Mouse (Mus musculus) T-helper 2 cell (primary cell): ENCODE measurements around the gene Nat8f5.
"Not testable (repeated sequence)": the region's sequence is repeated elsewhere in the genome, so short reads cannot be mapped to it uniquely, and the experiment has no call there.

ENCODE experiments used
- in situ Hi-C: fragments of 300-600 bp; cut with MboI, MseI; formaldehyde crosslinking; loops from one replicate; pipeline ENCODE4 v1.15.1; 2025; ENCODE audit warnings: high pct_unique_total_duplicates

The Nat8f5 gene

DNA sequence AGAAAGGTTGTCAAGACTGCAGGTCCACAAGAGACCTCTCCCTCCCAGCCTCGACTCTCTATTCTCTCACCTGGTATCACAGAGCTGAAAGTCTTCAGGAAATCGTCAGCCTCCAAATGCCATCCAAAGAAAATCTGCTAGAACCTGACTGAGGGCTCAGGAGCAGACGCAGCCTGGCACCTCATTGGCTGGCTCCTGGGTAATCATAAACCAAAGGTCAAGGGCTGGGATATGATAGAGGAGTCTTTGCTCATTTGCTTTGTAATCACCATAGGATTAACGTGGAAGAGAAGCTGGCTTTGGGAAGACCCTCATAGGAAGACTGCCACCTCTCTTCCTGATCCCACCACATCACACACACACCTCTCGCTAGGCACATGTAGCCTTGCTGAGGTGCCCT lies at the start of gene Nat8f5, which contains the start of gene Nat8f6:
Gene Nat8f5, minus strand, starts transcription at position 136 of the 400 bp plus-strand sequence.
Gene Nat8f6, minus strand, starts transcription at position 118 of the 400 bp plus-strand sequence.
- in situ Hi-C loops = no loop called here

GRCm38 (mm10) chr6:85869006-85869405 lies 48.2 kb upstream of the Nat8f5 start, which contains the start of gene Nat8f2:
Nat8f2 (minus strand) TSS chr6:85869158.
- in situ Hi-C loops = not testable (repeated sequence)

DNA sequence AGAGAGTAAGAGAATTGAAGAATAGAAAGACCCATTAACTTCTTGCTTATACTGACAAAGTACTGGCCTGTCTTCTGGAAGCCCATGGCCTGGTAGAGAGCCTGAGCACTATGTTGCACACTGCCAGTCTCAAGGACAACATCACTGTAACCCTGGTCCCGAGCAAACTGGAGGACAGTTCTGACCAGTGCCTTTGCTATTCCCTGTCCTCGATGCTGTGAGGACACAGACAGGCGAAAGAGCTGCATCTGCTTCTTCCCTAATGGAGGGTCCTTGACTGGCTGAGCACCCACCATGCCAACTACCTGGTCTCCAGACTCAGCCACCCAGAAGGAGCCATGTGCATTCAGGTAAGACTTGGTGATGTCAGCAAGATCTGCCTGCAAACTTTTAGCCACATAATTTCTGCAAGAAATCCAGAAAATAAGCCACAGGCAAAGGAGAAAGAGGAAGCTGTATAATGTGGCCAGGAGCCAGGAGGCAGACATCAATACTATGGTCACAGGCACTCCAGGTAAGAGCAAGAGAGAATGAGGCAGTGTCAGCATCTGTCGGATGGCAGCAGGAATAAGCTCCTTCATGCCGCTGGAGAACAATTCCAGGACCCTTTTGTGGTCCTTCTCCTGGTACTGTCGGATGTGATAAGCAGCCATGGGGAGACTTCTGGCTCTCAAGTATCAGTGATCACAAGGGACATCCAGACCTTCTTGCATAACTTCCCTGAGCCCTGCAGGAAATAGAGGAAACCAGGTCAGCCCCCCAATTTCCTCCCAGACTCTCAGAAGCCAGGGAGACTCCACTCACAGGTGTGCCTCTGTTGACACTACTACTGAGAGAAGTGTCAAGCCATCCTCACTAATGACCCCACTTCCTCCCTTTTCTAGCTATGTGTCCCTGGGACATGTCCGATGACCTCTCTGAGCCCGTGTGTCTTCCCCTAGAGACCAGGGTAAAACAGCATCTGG lies 47.2 kb upstream of the Nat8f5 start:
- in situ Hi-C loops = no loop called here

- in situ Hi-C loops = not testable (repeated sequence)
Measured at GRCm38 (mm10) chr6:85866995-85867394, 46.2 kb upstream of the Nat8f5 start.

DNA sequence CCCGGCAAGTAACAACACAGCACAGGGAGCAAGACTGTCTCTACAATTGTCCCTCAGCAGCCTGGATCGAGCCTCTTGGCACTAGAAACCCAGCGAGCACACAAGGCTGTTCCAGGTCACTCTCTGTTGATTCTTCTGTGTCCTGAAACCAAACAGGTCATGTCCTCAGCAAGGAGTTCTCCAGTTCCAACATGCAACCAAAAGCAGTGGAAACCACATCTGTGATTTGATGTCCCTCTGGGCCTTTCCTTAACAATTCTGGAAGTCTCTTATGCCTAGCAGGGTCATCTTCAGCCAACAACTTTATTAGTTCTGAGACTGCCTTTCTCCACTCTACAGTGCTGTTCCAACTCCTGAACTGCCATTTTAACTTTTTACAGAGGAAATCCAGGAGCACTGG lies 45.4 kb upstream of the Nat8f5 start:
- in situ Hi-C loops = not testable (repeated sequence)

DNA sequence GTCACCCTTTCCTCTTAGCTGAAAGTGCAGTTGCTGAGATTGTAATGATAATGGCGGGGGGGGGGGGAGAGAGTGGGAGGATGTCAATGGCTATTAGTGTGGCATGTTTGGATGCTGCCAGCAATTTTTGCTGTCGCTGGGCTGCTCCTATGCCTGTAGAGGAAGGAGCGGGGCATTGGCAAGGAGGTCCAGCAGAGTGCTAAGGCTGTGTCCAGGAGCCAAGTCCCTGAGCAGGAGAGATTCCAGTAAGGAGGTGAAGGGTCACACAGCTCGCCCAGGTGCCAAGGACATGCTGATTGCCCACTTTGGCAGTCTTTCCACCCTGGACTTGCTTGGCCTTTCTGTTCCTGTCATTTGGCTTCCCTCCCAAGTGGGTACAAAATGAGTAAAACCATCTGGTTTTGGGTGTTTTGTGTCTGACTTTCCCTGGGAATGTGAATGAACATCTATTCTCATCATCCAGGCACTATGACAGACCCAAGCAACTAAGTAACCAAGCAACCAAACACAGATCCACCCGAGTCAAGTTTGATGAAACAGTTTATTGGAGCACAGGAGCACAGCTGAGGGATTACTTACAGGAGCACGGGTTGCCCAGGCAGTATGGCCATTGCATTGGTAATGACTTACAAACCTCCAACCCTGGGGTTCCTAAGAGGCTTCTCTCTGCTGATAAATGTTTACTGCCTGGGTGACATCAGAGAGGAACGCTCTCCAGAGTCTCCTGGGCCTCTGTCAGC lies 44.3 kb upstream of the Nat8f5 start:
- in situ Hi-C loops = not testable (repeated sequence)

DNA sequence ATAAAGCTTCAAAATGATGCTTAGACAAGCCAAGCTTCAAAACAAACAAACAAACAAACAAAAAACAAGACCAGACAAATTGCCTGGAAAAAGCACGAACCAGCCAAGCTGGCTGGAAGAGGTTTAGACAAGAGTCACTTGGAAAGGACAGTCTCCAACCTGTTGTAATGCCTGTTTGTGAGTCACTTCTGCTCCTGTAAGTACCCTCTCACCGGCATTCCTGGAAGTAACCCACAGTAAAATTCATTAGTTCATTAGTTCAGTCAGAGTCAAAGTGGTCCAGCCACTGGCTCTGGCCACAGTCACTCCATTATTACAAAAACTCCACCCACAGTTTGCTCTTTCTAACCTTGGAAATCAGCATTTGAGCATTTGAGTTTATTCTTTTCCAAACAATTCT lies 43.1 kb upstream of the Nat8f5 start:
- in situ Hi-C loops = no loop called here

- in situ Hi-C loops = no loop called here
Measured at GRCm38 (mm10) chr6:85863136-85863535, 42.4 kb upstream of the Nat8f5 start.

DNA sequence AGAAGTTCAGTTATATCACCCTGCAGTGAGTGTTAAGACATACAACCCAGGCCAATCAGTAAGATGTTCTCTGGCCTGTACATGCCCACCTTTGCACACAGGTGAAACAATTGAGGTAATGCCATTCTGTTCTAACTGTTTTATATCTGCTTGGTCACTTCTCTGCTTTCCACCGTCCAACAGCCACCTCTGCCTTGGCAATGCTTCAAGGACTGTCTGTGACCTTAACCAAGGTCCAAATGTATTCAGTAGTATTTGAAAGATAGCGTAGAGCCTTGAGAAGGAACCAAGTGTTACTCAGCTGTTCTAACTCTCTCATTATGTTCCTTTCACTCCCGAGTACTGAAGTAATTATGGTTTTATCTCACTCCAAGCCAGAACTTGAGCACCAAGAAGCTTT lies 41.8 kb upstream of the Nat8f5 start:
- in situ Hi-C loops = no loop called here

GRCm38 (mm10) chr6:85861247-85861646 lies 40.5 kb upstream of the Nat8f5 start:
- in situ Hi-C loops = no loop called here

DNA sequence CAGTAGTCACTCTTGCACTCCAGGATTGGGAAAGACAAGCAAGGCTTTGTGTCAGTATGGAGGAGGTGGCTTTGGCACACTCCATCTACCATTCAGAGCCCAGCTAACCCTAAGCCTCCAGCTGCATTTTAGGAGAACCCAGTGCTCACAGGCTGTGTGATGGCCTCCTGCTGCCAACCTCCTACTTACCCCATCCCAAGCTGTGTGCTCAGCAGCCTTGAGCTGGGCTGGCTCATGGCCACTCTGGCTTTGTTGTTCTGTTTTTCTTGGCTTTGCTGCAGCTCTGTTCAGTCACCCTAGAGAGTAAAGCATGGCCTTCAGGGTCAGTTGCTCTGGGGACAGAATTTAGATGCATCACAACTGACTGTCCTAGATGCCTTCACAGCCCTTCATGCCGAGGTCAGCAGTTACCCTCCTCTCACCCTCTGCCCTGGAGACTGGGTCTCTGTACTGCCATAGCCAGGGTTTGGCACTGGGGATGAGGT lies 35.5 kb upstream of the Nat8f5 start:
- in situ Hi-C loops = no loop called here

DNA sequence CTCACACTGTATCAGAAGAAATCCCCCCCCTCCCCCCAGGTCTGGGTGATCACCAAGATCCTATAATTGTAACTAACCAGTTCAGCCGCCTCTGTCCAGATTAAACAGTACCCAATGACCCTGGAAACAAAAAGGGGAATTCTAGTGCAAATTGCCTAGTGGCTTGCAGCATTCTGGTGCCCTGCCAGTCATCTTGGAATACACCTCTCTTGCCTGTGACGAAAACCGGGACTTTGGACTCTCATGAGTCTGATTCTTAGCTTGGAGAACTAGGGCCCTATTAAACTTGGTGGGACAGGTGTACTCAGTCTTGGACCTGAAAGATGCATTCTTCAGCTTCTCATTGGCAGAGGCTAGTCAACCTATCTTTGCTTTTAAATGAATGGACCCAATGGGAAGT lies 32.7 kb upstream of the Nat8f5 start:
- in situ Hi-C loops = no loop called here

DNA sequence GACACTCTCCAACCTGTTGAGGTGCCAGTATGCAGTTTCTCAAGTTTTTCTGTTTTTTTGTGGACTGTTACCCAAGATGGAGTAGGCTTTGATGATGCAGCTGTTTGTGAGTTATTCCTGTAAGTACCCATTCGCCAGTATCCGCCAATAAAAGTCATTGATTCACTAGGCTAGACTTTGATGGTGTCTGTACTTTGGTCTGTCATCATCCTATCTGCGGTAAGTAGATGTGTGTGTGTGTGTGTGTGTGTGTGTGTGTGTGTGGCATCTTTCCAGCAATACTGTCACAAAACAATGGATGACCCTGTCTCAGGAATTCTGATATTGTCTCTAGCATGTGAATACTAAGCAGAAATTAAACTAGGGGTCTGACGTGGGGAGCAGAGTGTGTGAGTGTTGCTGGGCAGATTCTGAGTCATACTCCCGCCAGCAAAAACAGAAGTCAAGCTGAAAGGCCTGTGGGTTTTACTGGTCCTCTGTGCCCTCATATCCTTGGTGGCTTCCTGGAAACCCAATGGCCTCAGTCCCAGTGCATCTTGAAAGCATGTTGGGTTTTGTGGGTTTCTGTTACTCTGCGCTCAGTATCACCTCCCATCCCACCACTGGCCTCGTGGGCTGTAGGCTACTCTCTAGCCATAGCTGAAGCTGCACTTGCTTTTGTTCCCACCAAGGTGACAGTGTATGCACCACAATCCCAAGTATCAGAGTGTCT lies 30.4 kb upstream of the Nat8f5 start:
- in situ Hi-C loops = no loop called here

- in situ Hi-C loops = no loop called here
Measured at GRCm38 (mm10) chr6:85849240-85849639, 28.5 kb upstream of the Nat8f5 start.

GRCm38 (mm10) chr6:85848140-85848539 lies 27.4 kb upstream of the Nat8f5 start:
- in situ Hi-C loops = no loop called here

- in situ Hi-C loops = no loop called here
Measured at GRCm38 (mm10) chr6:85846921-85847320, 26.1 kb upstream of the Nat8f5 start.

DNA sequence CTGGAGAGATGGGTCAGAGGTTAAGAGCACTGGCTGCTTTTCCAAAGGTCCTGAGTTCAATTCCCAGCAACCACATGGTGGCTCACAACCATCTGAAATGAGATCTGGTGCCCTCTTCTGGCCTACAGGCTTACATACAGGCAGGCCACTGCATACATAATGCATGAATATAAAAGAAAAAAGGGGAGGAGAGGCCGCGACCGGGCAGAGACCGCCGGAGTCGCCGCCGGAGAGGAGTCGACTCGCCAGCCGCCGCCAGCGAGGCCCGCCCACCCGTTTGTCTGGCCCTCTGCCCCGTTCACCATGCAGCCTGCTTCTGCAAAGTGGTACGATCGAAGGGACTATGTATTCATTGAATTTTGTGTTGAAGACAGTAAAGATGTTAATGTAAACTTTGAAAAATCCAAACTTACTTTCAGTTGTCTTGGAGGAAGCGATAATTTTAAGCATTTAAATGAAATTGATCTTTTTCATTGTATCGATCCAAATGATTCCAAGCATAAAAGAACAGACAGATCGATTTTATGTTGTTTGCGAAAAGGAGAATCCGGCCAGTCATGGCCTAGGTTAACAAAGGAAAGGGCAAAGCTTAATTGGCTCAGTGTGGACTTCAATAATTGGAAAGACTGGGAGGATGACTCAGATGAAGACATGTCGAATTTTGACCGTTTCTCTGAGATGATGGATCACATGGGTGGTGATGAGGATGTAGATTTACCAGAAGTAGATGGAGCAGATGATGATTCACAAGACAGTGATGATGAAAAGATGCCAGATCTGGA lies 23.1 kb upstream of the Nat8f5 start:
- in situ Hi-C loops = not testable (repeated sequence)

DNA sequence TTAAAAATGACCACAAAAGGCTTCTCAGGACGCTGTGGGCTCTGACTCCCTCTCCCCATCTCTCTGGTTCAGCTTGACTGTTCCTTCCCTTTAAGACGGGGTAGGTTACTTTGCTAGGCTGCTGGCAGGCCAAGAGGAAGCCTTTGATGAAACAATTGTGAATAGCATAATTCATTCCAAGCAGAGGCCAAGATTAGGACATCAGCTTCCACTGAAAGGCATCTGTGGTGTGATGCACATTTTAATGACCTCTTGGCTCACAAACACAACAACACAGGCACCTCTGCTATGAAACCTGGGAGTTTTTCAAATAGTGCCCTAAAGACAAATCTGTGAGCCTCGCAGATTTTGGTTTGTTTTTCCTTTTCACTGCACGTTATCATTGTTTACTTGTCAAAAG lies 19.2 kb upstream of the Nat8f5 start:
- in situ Hi-C loops = loop anchor here (10.0 kb wide), 1 partner anchor 175 kb away; the partner anchor contains the start of gene Figla

DNA sequence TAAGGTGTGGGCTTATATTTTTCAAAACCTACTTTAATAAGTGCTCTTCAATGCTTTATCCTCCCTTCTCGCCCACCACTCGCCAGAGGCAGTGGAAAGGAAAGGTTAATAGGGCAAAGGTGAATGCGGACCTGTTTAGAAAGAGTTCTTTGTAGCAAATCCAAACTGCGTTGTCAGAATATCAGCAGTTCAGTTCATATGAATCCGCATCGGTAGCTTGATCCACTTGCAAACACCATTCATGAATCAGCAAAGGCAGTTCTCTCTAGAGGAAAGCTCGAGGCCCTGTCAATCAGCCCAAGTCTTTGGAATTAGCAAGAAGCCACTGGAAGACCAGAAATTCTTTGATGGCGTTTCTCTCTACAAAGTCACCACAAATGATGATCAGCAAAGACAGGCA lies 17.9 kb upstream of the Nat8f5 start:
- in situ Hi-C loops = loop anchor here (10.0 kb wide), 1 partner anchor 176 kb away; the partner anchor contains the start of gene Figla

- in situ Hi-C loops = loop anchor here (10.0 kb wide), 1 partner anchor 177 kb away; the partner anchor contains the start of gene Figla
Measured at GRCm38 (mm10) chr6:85837307-85837706, 16.5 kb upstream of the Nat8f5 start.
